Mouse (Mus musculus) lung, postnatal 14 days (tissue): ENCODE results near the gene Scfd2.

Experiments used
- DNase-seq: peaks from one replicate; pipeline ENCODE4 v3.0.0; 2021

Scfd2 gene

GRCm38 (mm10) chr5:74267196-74267595, 264.4 kb downstream of the Scfd2 start:
- DNase-seq: no peak

GRCm38 (mm10) chr5:74266476-74266819, 265.1 kb downstream of the Scfd2 start:
- DNase-seq: peak; percentile 29

GRCm38 (mm10) chr5:74265601-74266475, 265.7 kb downstream of the Scfd2 start:
- DNase-seq: no peak

DNA sequence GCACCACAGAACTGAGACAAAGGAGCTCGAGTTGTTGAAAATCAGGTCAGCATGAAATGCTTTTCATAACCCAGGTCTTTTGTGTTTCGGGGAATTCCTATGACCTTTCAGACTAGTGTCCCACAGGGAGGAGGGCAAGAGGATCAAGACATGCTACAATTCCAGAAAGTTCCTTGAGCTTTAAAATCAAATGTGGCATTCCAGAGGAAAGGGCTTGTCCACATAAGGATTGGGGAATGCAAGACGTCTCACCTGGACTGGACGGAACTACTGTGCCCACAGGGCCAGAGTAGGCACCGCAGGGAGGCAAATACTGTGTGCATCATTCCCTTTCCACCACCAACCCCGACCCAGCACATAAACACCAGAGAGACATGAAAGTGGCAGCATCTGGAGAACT, 266.4 kb downstream of the Scfd2 start:
- DNase-seq: no peak

DNA sequence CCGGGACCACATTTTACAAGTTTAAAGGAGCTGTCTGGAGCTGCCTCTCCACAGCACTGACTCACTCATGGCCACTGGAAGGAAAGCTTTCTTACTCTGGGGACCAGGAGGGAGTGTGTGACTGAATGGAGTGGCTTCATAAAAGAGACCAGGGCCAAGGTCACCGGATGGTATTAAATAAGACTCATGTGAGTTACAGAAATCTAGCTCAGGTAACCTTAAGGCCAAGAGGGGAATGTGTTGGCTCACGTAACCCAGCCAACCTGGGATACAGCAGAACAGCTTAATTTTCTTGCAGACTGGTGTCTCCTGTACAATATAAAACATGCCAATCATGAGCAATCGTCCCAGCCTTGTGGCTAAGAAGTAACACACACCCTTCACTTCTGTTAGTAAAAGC, 267.0 kb downstream of the Scfd2 start:
- no peak for DNase-seq

DNA sequence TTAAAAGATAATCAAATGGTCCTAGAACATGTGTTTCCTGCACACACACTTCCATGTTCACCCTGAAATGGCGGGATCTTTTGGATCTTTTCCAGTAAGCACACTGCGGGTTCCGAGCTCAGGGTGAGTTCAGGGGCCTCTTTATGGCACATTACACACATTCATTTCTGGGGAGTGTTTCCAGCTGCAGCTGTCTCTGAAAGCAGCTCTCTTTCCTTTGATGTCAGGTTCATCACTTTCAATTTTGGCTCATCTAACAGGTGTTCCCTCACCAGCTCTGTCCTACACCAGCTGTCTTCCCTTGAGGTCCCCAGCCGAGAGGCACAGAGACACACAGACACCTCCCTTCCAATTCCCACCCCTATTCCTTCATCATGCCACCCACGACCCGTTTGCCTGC, 270.5 kb downstream of the Scfd2 start:
- DNase-seq: no peak

DNA sequence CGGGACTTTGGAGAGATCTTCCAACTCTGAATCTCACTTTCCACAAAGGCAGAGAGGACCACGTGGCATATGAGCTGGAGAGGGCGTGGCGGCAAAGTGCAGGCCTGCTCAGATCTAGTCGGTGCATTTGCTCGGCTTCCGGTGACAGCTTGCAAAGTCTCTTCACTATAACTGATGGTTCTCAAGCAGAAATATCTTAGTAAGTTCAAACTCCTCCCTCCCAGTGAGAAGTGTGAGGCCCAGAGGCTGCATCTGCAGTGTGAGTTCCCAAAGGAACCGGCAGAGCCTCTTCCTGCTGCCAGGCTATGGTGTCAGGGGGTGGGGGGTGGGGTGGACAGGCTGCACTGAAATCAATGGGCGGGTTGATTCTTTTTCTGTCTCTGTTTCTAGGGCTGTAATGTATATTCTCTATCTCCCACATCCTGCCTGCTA, 271.2 kb downstream of the Scfd2 start:
- peak; percentile 24 for DNase-seq

DNA sequence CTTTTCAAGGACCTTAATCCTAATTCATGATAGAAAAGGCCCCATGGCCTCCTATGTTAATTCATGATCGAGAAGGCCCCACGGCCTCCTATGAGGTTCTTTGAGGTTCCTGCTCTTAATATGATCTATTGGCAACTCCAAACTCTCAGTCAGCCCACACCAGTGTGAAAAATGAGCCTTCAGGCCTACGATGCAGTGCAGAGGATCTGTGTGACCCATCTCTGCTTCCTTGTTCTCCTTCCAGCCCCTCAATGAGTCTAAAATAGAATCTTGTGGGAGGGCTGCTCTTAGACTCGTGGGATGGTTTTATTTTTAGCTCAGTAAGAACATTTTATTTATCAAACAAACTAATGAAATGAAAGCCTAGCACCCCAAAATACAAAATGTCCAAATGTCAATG, 274.9 kb downstream of the Scfd2 start:
- no peak for DNase-seq

GRCm38 (mm10) chr5:74254996-74255395, 276.6 kb downstream of the Scfd2 start:
- no peak for DNase-seq

GRCm38 (mm10) chr5:74253724-74254328, 277.7 kb downstream of the Scfd2 start:
- DNase-seq: no peak

DNA sequence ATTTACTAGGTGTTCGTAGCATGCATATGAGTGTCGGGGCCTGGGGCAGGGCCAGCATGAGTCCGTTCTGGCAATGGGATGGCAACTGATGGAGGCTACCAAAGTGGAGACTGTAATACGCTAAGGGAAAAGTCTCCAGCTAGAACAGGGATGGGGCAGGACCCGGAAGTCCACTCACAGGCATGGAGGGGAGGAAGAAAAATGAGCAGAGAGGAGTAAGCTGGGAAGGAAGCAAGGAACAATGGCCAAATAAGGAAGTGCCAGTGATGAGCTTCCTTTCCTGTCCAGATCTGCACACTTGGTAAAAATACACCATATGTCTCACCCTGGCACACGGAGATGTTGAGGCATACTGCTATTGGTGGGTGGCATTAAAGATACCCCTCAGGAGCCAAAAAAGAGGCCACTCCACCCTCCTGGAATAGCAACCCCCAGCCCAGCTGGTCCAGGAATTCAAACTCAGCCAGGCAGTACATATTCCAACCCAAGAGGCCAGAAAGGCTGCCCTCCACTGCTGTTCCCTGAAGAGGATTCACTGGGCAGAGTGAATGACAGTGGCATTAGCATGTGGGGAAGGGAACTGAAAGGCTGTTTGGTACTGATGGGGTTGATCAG, 278.8 kb downstream of the Scfd2 start:
- no peak for DNase-seq

- no peak for DNase-seq
Observed at GRCm38 (mm10) chr5:74250947-74251346, 280.6 kb downstream of the Scfd2 start.

DNA sequence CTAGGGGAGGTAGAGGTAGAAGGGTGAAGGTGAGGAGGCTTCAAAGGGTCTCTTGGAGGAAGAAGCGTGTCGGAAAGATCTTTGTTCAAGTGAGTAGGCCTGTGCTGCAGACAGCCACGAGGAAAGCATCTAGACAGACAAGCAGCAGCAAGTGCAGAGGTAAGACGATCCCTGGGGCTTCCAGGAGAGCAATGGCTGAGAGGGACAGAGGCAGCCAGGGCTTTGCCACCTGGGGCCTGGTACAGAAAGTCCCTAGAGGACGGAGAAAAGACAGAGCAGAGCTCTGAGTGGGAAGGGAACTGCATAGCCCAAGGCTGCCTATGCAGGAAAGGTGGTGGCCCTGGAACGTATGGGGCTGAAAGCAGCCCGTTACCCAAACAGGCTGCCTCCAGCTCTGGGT, 281.3 kb downstream of the Scfd2 start:
- DNase-seq: no peak

- DNase-seq: no peak
Observed at GRCm38 (mm10) chr5:74249794-74250193, 281.8 kb downstream of the Scfd2 start.

DNA sequence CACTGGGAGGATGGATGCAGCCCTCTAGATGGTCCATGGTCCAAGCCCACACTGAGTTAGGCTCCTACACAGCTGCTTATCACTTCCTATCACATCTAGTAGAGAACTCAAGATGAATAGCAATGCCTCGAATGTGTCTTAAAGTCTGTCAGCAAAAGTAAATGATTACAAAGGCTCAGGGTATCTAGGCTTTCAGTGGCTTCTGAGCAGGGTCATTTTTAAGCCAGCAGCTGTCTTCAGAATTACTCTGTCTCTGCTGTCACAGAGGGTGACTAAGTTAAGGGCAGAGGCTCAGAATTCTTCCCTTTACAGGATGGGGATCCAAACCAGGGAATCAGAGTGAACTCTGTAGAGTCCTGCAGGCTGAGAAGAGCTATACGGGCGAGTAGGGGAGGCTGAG, 284.6 kb downstream of the Scfd2 start:
- no peak for DNase-seq

GRCm38 (mm10) chr5:74246453-74246852, 285.1 kb downstream of the Scfd2 start:
- DNase-seq: no peak

GRCm38 (mm10) chr5:74245641-74246145, 285.9 kb downstream of the Scfd2 start:
- no peak for DNase-seq

DNA sequence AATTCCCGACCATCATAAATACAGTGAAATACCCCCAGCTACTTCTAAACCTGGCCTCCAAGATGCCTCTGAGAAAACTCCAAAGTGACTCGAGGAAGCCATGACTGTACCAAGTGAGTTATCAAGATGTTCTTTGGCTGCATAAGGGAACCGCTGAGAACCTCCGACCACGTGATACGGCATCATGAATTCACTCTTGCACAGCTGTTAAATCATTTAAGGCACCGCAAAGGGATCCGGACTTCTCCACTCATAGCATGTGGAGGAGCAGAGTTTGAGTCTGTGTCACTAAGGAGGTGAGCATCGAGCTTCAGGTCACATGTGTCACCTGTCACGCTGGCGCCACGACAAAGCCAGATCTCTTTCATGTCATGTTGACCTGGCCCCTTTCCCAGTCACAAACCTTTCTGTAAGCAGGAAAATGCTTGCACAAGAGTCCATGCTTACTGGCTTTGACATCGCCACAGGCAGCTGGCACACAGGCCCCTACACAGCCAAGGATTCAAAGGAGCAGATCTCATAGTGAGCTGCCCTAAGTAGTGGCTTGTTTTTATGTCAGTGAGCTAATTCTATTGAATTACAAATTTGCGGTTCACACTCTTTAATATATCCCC, 287.0 kb downstream of the Scfd2 start:
- DNase-seq: no peak

DNA sequence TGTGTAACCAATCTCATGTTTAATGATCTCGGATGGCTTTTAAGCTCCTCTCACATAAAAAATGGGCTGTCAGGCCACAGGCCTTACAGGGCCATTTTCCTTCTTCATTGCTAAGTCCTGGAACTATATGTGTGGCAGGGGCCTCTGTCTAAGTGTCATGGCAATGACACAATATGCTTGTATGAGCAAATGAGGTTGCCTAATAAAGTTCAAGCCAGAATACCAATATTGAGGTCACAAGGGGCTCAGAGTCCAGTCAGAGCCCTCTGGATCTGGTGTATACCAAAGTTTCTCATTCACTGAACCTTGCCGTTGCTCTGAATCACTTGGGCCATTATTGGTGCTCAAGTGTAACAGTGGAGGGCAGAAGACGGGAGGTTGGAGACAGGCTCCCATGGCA, 288.9 kb downstream of the Scfd2 start:
- no peak for DNase-seq

- no peak for DNase-seq
Observed at GRCm38 (mm10) chr5:74240926-74241680, 290.5 kb downstream of the Scfd2 start.

- DNase-seq: no peak
Observed at GRCm38 (mm10) chr5:74240298-74240697, 291.3 kb downstream of the Scfd2 start.

DNA sequence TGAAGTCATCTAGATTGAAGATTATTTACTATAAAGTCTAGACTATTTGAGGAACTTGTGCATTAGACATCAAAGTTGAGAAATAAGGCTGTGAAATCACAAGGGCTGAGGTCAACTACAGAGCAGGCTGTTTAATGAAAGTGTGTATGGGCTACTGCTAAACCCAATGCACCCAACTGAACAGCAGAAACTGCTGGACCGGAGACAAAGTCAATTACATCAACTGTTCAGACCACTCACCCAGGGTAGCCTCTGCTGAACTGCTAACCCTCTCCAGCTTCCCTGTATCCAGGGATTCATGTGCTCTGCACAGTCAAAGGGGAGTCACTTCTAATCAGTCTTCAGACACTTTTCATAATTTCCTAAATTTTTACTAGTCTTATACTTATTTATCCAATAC, 292.2 kb downstream of the Scfd2 start:
- no peak for DNase-seq

- DNase-seq: no peak
Observed at GRCm38 (mm10) chr5:74233808-74234207, 297.8 kb downstream of the Scfd2 start.
